Mouse (Mus musculus) erythroblast, embryonic 14.5 days (primary cell): ENCODE data around the gene Ppm1n.

Experiments
- GATA1 ChIP-seq: IDR thresholded peaks from 2 replicates; pipeline ENCODE4 v1.6.1; 2012; ENCODE audit warnings: low read length, inconsistent platforms, mixed read lengths
- TAL1 ChIP-seq: IDR thresholded peaks from 3 replicates; pipeline ENCODE4 v1.6.1; 2012; ENCODE audit warnings: low read length, inconsistent platforms, mixed read lengths

DNA sequence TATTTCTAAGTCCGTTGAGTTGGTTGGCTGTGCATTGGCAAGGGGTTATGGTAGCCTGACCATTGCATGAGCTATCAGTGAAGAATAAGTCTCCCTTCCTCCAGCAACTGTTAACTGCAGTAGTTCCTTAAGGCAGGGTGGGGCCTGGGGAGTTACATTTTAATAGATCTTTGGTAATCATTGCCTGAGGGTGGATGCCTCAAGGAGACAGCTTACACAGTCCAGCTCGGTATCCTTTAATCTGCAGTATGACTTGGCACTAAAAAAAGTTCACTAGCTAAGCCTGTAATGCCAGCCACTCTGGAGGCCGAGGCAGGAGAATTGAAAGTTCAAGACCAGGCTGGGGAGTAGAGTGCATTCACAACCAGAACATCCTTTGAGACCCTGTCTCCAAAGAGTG is 48.0 kb downstream of the Ppm1n start:
- TF ChIP-seq GATA1 (no peak), TAL1 (no peak)
